Mouse (Mus musculus) forebrain, embryonic 10.5 days (tissue): ENCODE measurements around the gene Tyw3. TPM values are rescaled to one million over a fixed set of nuclear protein-coding genes. Genes with fewer than 3 reads are reported as not detected.

Experiments
- DNase-seq: peaks from one replicate; pipeline ENCODE4 v3.0.0-alpha.2; 2017; ENCODE audit warnings: low spot score; ENCODE audit errors: extremely low spot score
- H3K27ac ChIP-seq: fragments of 300-500 bp; sonication (generic); 2 replicates; pipeline ENCODE4 v1.5.1; 2016; ENCODE audit warnings: mild to moderate bottlenecking
- H3K27me3 ChIP-seq: fragments of 300-500 bp; sonication (generic); 2 replicates; pipeline ENCODE4 v1.6.1; 2016; ENCODE audit warnings: mild to moderate bottlenecking; ENCODE audit not compliant: poor library complexity, severe bottlenecking
- H3K36me3 ChIP-seq: fragments of 300-500 bp; sonication (generic); replicated peaks from 2 replicates; pipeline ENCODE4 v1.6.1; 2016; ENCODE audit warnings: mild to moderate bottlenecking, moderate library complexity
- H3K4me1 ChIP-seq: fragments of 300-500 bp; sonication (generic); 2 replicates; pipeline ENCODE4 v1.6.1; 2016
- H3K4me3 ChIP-seq: fragments of 300-500 bp; sonication (generic); 2 replicates; pipeline ENCODE4 v1.5.1; 2016; ENCODE audit warnings: mild to moderate bottlenecking, moderate library complexity
- H3K9me3 ChIP-seq: fragments of 300-500 bp; sonication (generic); 2 replicates; pipeline ENCODE4 v1.6.1; 2016; ENCODE audit warnings: mild to moderate bottlenecking, moderate library complexity
- WGBS: fragments of 180-500 bp; shearing (Covaris S2); methylation state at CpG from one replicate; pipeline ENCODE4 v1.1.7; 2016; 5-methylcytosine and 5-hydroxymethylcytosine counted together
- polyA plus RNA-seq: library from polyadenylated mRNA; unstranded; fragments of >200 nt; fragmentation: Nextera tagmentation; extraction: Ambion mirVana; gene quantifications from 2 replicates; pipeline ENCODE4 v1.2.1, GENCODE M21; 2016

Gene Tyw3
- polyA plus RNA-seq, 1 experiment from 2014 or later: 17.8 TPM

DNA sequence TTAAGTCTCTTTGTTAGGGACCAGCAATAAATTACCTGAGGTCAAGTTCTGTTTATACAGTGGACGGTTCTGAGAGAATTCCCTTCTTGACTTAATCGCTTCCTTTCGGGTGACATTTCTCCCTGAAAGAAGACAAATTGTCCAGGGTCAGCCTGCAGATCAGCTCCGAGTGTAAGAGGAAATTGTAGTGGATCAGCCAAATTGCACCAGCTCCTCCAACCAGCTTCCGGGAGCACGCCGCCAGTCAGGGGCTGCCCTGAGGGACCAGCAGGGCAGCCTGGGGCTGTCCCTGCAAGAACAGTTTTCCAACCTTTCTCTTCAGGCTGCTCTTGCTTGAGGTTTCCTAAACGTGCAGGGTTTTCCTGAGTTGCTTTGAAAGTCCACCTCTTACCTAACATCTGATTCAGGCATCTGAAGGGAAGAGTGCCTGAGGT is 48.0 kb downstream of the Tyw3 start:
- Histone ChIP-seq H3K27me3 (peaks cover 52% of the 10 kb centered on the region), H3K4me1 (peaks cover 51% of the 10 kb centered on the region), H3K36me3 (no peaks in the 10 kb centered on the region), H3K9me3 (no peaks in the 10 kb centered on the region), H3K4me3 (no peak overlapping the region), H3K27ac (no peak overlapping the region)
- no peak for DNase-seq
- WGBS: 16% methylated on average over 8 of the region's 8 CpGs

DNA sequence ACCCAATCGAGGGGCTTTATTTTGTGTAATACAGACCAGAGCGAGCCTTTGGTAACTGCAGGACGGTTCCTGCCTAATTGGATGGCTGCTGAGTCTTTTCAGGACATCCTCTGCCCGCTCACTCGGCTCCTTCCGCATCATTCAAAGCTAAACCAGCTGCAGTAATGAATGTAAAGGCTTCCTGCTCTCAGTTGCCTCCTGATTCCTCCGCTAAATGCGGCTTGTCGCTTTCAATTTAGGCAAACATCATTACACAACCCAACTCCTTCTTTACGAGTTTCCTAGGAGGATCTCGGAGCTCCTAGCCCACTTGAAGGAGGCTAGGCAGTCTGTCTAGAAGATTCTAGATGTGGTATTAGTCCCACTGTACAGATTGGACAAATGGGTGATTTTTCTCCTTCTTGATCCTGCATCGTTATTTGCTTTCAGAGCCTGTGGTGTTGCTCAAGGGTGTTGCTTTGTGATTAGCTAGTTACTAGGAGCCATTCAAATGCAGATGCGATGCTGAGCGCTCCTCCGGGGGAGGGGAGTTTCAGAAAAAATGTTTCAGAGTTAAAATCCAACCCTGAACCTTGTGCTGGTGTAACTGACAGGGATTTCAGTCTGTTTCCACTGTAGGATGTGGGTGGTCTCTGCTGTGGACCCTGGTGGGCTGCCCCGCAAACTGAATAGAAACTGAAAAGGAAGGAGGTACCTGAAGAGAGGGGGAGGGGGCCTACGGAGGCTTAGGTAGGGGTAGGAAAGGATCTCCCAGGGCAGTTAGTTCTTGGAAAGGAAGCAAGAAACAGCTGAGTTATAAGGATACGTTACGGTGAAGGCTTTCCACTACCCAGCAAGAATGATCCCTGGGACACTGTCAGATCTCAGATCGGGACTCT is 49.1 kb downstream of the Tyw3 start:
- 2% methylated on average over 20 of the region's 20 CpGs for WGBS
- Histone ChIP-seq H3K4me1 (peaks cover 51% of the 10 kb centered on the region), H3K9me3 (no peaks in the 10 kb centered on the region), H3K27me3 (peaks cover 49% of the 10 kb centered on the region), H3K27ac (peak overlapping the region; percentile 56; the same call in 1 of the 2 replicates), H3K36me3 (no peaks in the 10 kb centered on the region), H3K4me3 (peak overlapping the region; percentile 37)
- DNase-seq: peak; percentile 42

DNA sequence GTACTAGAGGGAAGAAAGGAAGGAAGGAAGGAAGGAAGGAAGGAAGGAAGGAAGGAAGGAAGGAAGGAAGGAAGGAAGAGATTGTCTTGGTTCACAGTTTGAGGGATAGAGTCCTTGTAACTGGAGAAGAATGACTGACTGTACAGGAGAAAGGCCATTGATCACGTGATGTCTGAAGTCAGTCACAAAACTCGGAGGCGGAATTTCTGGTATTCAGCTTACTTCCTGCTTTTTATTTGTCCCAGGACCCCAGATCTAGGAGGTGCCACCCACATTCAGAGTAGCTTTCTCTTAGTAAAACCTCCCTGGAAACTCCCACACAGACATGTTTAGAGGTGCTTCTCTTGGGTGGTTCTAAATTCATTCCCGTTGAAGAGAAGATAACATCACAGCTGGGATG is 50.7 kb downstream of the Tyw3 start:
- no peaks in the 10 kb centered on the region for H3K36me3 ChIP-seq
- WGBS: 64% methylated on average over 4 of the region's 4 CpGs
- H3K4me1 ChIP-seq: peaks cover 45% of the 10 kb centered on the region
- H3K27ac ChIP-seq: no peak overlapping the region
- no peak overlapping the region for H3K4me3 ChIP-seq
- no peak for DNase-seq
- H3K27me3 ChIP-seq: peaks cover 49% of the 10 kb centered on the region
- H3K9me3 ChIP-seq: no peaks in the 10 kb centered on the region

DNA sequence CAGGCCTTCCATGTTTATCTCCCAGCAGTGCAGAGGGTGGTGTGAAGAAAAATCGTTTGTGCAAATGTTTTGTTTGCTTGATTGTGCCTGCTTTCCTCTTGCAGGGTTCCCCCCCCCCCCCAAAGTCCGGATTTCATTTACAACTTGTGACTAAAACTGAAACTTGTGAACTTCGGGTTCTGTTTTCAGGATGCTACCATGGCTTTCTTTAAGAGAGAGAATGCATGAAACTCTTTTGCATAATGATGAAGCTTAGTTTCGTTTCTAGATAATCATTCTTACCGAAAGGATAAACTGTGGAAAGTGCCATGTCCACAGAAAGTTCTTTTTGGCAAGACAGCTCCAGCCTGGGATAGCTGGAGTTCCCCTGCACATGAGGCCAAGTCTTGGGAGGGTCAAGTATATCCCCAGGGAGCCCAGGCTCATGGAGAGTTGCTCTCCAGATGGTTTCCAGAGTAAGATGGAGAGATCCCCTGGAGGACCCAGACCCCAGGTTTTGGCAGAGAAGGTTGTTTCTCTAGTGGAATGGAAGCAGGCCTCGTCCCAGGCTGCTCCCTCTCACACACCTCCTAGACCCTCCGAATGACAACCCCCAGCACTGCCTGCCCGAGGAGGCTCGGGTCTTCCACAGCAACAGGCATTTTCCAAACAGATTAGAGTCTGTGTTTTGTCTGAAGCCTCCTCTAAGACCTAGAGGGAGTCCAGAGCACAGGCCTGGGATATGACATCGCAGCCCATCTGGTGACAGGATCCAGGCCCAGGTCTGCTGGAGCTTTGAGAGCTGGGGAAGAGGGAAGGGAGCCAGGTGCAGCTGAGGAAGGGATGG is 56.6 kb downstream of the Tyw3 start:
- Histone ChIP-seq H3K4me1 (no peaks in the 10 kb centered on the region), H3K27ac (no peak overlapping the region), H3K9me3 (no peaks in the 10 kb centered on the region), H3K36me3 (no peaks in the 10 kb centered on the region), H3K27me3 (peaks cover 3% of the 10 kb centered on the region), H3K4me3 (no peak overlapping the region)
- 75% methylated on average over 10 of the region's 10 CpGs for WGBS
- no peak for DNase-seq

DNA sequence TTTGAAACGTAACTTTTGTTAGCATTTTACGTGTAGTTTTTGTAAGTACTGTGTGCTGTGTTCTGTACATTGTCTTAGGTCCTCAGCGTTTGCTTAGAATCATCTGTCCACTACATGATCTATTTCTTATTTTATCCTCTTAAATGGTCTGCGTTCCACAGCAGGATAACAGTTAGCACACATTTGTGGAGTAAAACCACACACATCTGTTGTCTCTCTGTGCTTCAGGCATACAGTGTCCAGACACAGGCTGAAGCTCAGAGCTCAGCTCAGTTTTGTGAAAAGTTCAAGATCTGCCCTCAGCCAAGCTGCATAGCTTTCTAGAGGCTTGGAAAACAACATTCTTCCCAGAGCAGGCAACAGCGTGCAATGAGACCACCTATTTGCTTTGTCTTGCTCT is 60.8 kb downstream of the Tyw3 start:
- no peaks in the 10 kb centered on the region for H3K4me1 ChIP-seq
- DNase-seq: no peak
- 87% methylated on average over 5 of the region's 5 CpGs for WGBS
- no peak overlapping the region for H3K27ac ChIP-seq
- H3K4me3 ChIP-seq: no peak overlapping the region
- H3K9me3 ChIP-seq: no peaks in the 10 kb centered on the region
- no peaks in the 10 kb centered on the region for H3K27me3 ChIP-seq
- H3K36me3 ChIP-seq: no peaks in the 10 kb centered on the region

DNA sequence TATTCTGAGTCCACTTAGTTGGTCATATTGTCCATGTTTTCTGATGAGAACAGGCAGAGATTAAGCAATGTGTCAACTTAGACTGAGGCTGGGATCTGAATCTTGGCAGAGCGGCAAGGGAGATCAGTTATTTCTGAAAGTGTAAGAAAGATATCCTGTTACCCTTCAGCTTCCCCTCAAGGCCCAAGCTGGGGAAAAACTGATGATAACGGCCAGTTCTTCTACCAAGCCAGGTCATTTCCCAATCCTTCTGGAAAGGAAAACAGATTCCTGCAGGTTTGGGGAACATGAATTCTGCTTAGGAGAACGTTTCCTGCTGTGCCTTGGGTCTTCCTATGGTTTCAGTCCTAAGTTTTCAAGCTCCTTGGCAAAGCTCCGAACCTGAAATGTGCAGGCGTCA is 63.7 kb downstream of the Tyw3 start:
- Histone ChIP-seq H3K27ac (no peak overlapping the region), H3K36me3 (no peaks in the 10 kb centered on the region), H3K4me3 (no peak overlapping the region), H3K9me3 (no peaks in the 10 kb centered on the region), H3K4me1 (no peaks in the 10 kb centered on the region), H3K27me3 (no peaks in the 10 kb centered on the region)
- DNase-seq: no peak
- 82% methylated on average over 5 of the region's 5 CpGs for WGBS

DNA sequence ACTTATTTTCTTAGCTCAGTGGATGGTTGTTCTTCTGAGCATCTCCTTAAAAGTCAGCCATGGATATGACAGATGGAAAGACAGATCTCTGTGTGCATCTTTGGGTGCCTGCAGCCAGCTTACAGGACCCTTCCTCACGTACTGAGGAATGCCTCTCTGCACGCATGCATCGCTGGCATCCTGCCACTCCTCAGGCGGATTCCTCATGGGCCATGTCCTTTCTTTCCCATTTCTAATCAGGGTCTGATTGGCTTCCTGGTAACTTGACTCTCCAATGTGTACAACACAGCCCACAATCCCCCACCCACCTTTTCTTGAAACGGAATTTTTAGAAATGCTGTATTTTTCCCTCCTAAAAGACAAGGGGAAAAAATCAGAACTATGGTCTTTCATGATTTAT is 67.9 kb downstream of the Tyw3 start:
- no peaks in the 10 kb centered on the region for H3K27me3 ChIP-seq
- no peaks in the 10 kb centered on the region for H3K9me3 ChIP-seq
- no peak overlapping the region for H3K27ac ChIP-seq
- H3K4me3 ChIP-seq: no peak overlapping the region
- H3K36me3 ChIP-seq: no peaks in the 10 kb centered on the region
- H3K4me1 ChIP-seq: no peaks in the 10 kb centered on the region
- WGBS: 78% methylated on average over 5 of the region's 5 CpGs
- no peak for DNase-seq

DNA sequence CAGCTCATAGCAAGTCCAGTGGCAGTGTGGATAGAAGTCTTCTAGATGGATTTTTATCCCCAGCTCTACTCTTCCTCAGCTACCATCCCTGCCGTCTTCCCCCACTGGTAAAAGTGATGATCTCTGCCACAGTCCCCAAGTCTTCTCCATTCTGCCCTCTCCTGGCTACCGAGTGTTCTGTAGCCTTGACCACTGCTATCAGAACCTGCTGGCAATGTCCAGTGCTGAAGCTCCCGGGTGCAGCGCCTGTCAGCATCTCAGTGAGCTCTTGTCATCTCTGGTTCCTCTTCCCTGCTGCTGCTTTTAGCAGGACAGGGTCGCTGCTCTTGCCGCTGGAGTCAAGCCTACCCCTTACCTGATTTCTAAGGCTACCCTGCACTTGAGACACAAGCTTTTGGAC is 70.3 kb downstream of the Tyw3 start:
- H3K36me3 ChIP-seq: no peaks in the 10 kb centered on the region
- no peaks in the 10 kb centered on the region for H3K27me3 ChIP-seq
- no peak overlapping the region for H3K4me3 ChIP-seq
- DNase-seq: no peak
- H3K4me1 ChIP-seq: no peaks in the 10 kb centered on the region
- WGBS: 35% methylated on average over 6 of the region's 6 CpGs
- H3K27ac ChIP-seq: no peak overlapping the region
- H3K9me3 ChIP-seq: no peaks in the 10 kb centered on the region

Other genes with a start within 250 kb of the Tyw3 start
- 23.8 and 24.2 TPM in 2 replicates for gene Cryz, start 393 bp downstream of the Tyw3 start, polyA plus RNA-seq
- 0.14 and 0.15 TPM in 2 replicates for gene Erich3, start 66.8 kb upstream of the Tyw3 start, polyA plus RNA-seq